In genomic region chr15:32243824-32244223, GRCm38 (mm10) we compare ENCODE assay signal across 9 mouse cellular contexts. TPM values are rescaled to one million over a fixed set of nuclear protein-coding genes. Genes with fewer than 3 reads are reported as not detected.
A peak's percentile ranks its signal among the peaks of the same experiment; 100 is the strongest.
DNase-seq lines count a peak whose midpoint lies in the region; ATAC-seq and TF ChIP-seq lines count a peak whose summit lies in the region.
"Had no signal": no experiment of that assay in that cellular context is flagged by ENCODE, and none has a peak within 500 bp of the region (broad histone marks: within the 10 kb centered on the region; RNA-seq: fewer than 3 reads in every experiment).

No protein-coding gene starts in this region.

- no peaks in the 10 kb centered on the region for H3K9me3 ChIP-seq in heart, embryonic 13.5 days
- no peaks in the 10 kb centered on the region for H3K9me3 ChIP-seq in hindbrain, embryonic 11.5 days (ENCODE audit: control insufficient read depth, low read length)
- no peaks in the 10 kb centered on the region for H3K9me3 ChIP-seq in midbrain, embryonic 11.5 days (ENCODE audit: control insufficient read depth, low read length)

- peak overlapping the region; percentile 75 for H3K4me3 ChIP-seq in heart, embryonic 13.5 days
- peak overlapping the region; percentile 54 for H3K4me3 ChIP-seq in bone marrow macrophage, adult 2 months (ENCODE audit: insufficient read depth, low read length)
- H3K4me3 ChIP-seq in hindbrain, embryonic 11.5 days (ENCODE audit: low read depth, low read length), result peak overlapping the region; percentile 61
- H3K4me3 ChIP-seq in midbrain, embryonic 11.5 days (ENCODE audit: low read depth, low read length), result peak overlapping the region; percentile 52

- H3K27ac ChIP-seq in heart, embryonic 13.5 days (replicated peaks), result peak overlapping the region; percentile 77
- H3K27ac ChIP-seq in bone marrow macrophage, adult 2 months (ENCODE audit: insufficient read depth, low read depth, low read length), result no peak overlapping the region
- H3K27ac ChIP-seq in hindbrain, embryonic 11.5 days (ENCODE audit: low read depth, low read length), result no peak overlapping the region
- H3K27ac ChIP-seq in midbrain, embryonic 11.5 days (ENCODE audit: low read depth, low read length), result no peak overlapping the region

- no peak for ATAC-seq in heart, embryonic 13.5 days (ENCODE audit: extremely low read depth, insufficient number of reproducible peaks, low FRiP score, low TSS enrichment)
- no peak for ATAC-seq in hindbrain, embryonic 11.5 days (ENCODE audit: low FRiP score)
- no peak for ATAC-seq in midbrain, embryonic 11.5 days (ENCODE audit: low FRiP score)

- DNase-seq in heart, adult 11 months, result no peak
- peak; percentile 14 for DNase-seq in hindbrain, embryonic 11.5 days (ENCODE audit: low spot score)
- DNase-seq in midbrain, embryonic 11.5 days (ENCODE audit: low spot score, missing footprints), result peak; percentile 86
- DNase-seq in cerebellum, adult 18-20 months, result no peak
- DNase-seq in frontal cortex, postnatal 25 days (ENCODE audit: low spot score in 2 of 2), result no peak
- no peak for DNase-seq in left cerebral cortex, adult 8-10 months (ENCODE audit: low spot score in 2 of 2)

- WGBS in heart, embryonic 13.5 days, result 37% methylated on average over 7 of the region's 7 CpGs
- 59% methylated on average over 7 of the region's 7 CpGs for WGBS in hindbrain, embryonic 11.5 days
- WGBS in midbrain, embryonic 11.5 days, result 62% methylated on average over 7 of the region's 7 CpGs

- H3K9ac ChIP-seq in heart, embryonic 13.5 days, result peak overlapping the region; percentile 86
- peak overlapping the region; percentile 5; the same call in 1 of the 2 replicates for H3K9ac ChIP-seq in hindbrain, embryonic 11.5 days (ENCODE audit: low read depth, low read length)
- H3K9ac ChIP-seq in midbrain, embryonic 11.5 days (ENCODE audit: low read length), result peak overlapping the region; percentile 54

- peak overlapping the region; percentile 100 for H3K4me2 ChIP-seq in heart, embryonic 13.5 days
- peak overlapping the region; percentile 99 for H3K4me2 ChIP-seq in hindbrain, embryonic 11.5 days (replicated peaks; ENCODE audit: low read depth, low read length)
- peak overlapping the region; percentile 100 for H3K4me2 ChIP-seq in midbrain, embryonic 11.5 days

- peaks cover 16% of the 10 kb centered on the region for H3K36me3 ChIP-seq in heart, embryonic 13.5 days
- no peaks in the 10 kb centered on the region for H3K36me3 ChIP-seq in hindbrain, embryonic 11.5 days (ENCODE audit: control insufficient read depth, insufficient read depth, low read length)
- no peaks in the 10 kb centered on the region for H3K36me3 ChIP-seq in midbrain, embryonic 11.5 days (ENCODE audit: control insufficient read depth, insufficient read depth, low read length)
- H3K36me3 ChIP-seq: G1E had no signal

- TF ChIP-seq POLR2A in bone marrow macrophage, adult 2 months (IDR thresholded peaks at IDR 0.05; ENCODE audit: borderline replicate concordance, low read depth, low read length), result no peak

- H3K27me3 ChIP-seq in heart, embryonic 13.5 days (replicated peaks), result no peaks in the 10 kb centered on the region
- H3K27me3 ChIP-seq in hindbrain, embryonic 11.5 days (ENCODE audit: control insufficient read depth, insufficient read depth, low read length), result no peaks in the 10 kb centered on the region
- no peaks in the 10 kb centered on the region for H3K27me3 ChIP-seq in midbrain, embryonic 11.5 days (ENCODE audit: control insufficient read depth, insufficient read depth, low read length)

- no peak for TF ChIP-seq CTCF in bone marrow macrophage, adult 2 months (IDR thresholded peaks at IDR 0.05; ENCODE audit: low read depth, low read length)

- H3K4me1 ChIP-seq in heart, embryonic 13.5 days, result peaks cover 23% of the 10 kb centered on the region
- H3K4me1 ChIP-seq in bone marrow macrophage, adult 2 months (ENCODE audit: control insufficient read depth, insufficient read depth, low read length), result no peaks in the 10 kb centered on the region; the same call in 1 of the 2 replicates
- H3K4me1 ChIP-seq in hindbrain, embryonic 11.5 days (replicated peaks; ENCODE audit: control insufficient read depth, insufficient read depth, low read length), result no peaks in the 10 kb centered on the region
- H3K4me1 ChIP-seq in midbrain, embryonic 11.5 days (ENCODE audit: control insufficient read depth, insufficient read depth, low read length), result no peaks in the 10 kb centered on the region

RNA-seq across cellular contexts. Expression of gene Sema5a, which starts 0.8 kb away (rescaled TPM):
- 5.4 and 6.3 TPM in 2 replicates for polyA plus RNA-seq in heart, embryonic 13.5 days (2015; fragmentation: Nextera tagmentation; extraction: Ambion mirVana)
- polyA plus RNA-seq in bone marrow macrophage, adult 2 months (2012; ENCODE audit: insufficient read depth, insufficient read length, missing spikeins), result 0.28 TPM in 1 of 2 replicates, not detected in the other
- 5.8 and 7.5 TPM in 2 replicates for polyA plus RNA-seq in hindbrain, embryonic 11.5 days (2014; fragmentation: Nextera tagmentation; extraction: Ambion mirVana)
- polyA plus RNA-seq in midbrain, embryonic 11.5 days (2014; fragmentation: Nextera tagmentation; extraction: Ambion mirVana), result 3.4 and 3.5 TPM in 2 replicates
- total RNA-seq in left cerebral cortex, adult 8-10 months (2022), result 10 to 100 TPM; 19.8 to 25.7 (median 23.5) TPM
- polyA plus RNA-seq: G1E had no signal

Comparison
In these comparisons a context has a peak if more than half of its experiments do, and no peak if none do; other contexts are left out.
1. H3K9ac ChIP-seq: peak in every context shown above with its lines; median percentile 86 in heart, embryonic 13.5 days; 54 in midbrain, embryonic 11.5 days; 5 in hindbrain, embryonic 11.5 days.
2. DNase-seq: peak in hindbrain, embryonic 11.5 days (single experiment) and midbrain, embryonic 11.5 days (single experiment); none in heart, adult 11 months (single experiment), cerebellum, adult 18-20 months (0 of 2), frontal cortex, postnatal 25 days (0 of 2) and left cerebral cortex, adult 8-10 months (0 of 2).
3. Peak in every context shown above with its lines, with median percentiles within 50 percentile points of each other: H3K4me2 ChIP-seq and H3K4me3 ChIP-seq.